Mouse (Mus musculus): ENCODE results near the gene Mapk10. TPM values are rescaled to one million over a fixed set of nuclear protein-coding genes. Genes with fewer than 3 reads are reported as not detected.

The Mapk10 gene
- polyA plus RNA-seq, 1 experiment from 2014 or later: 7.2 TPM

- Histone ChIP-seq H3K36me3 (ENCODE audit: control insufficient read depth, insufficient read depth, low read length) (no peaks in the 10 kb centered on the region), H3K27ac (ENCODE audit: low read length) (no peak overlapping the region), H3K9ac (ENCODE audit: low read length) (no peak overlapping the region), H3K4me1 (ENCODE audit: control insufficient read depth, insufficient read depth, low read length) (no peaks in the 10 kb centered on the region), H3K27me3 (ENCODE audit: control insufficient read depth, insufficient read depth, low read length) (no peaks in the 10 kb centered on the region), H3K9me3 (replicated peaks; ENCODE audit: control insufficient read depth, low read length) (no peaks in the 10 kb centered on the region), H3K4me2 (ENCODE audit: low read depth, low read length) (no peak overlapping the region), H3K4me3 (replicated peaks; ENCODE audit: low read length) (no peak overlapping the region)
- ATAC-seq (ENCODE audit: insufficient read depth, low FRiP score): no peak
- 63% methylated on average over 2 of the region's 2 CpGs for WGBS
Measured at GRCm38 (mm10) chr5:102978382-102978781, 232.8 kb downstream of the Mapk10 start.

DNA sequence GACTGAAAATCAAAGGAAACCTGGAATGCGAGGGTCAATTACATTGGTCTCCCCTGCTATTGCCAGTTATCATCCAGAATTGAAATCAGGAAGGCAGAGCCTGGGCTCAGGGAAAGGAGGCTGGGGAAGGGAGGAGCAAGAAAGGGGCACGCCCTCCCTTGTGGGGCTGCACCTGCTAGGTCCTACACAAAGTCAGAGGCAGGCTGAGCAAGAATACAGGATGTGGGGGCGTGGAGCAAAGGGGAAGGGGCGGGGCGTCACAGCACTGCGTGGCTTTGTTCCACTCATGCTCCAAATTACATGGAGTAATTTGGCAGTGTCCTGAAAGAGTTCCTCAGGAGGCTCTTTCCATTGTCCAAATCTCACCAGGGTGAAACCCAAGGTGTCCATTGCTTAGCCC is 234.0 kb downstream of the Mapk10 start:
- Histone ChIP-seq H3K4me2 (ENCODE audit: low read depth, low read length) (no peak overlapping the region), H3K27ac (ENCODE audit: low read length) (no peak overlapping the region), H3K4me1 (ENCODE audit: control insufficient read depth, insufficient read depth, low read length) (no peaks in the 10 kb centered on the region), H3K36me3 (ENCODE audit: control insufficient read depth, insufficient read depth, low read length) (no peaks in the 10 kb centered on the region), H3K4me3 (replicated peaks; ENCODE audit: low read length) (no peak overlapping the region), H3K27me3 (ENCODE audit: control insufficient read depth, insufficient read depth, low read length) (no peaks in the 10 kb centered on the region), H3K9me3 (replicated peaks; ENCODE audit: control insufficient read depth, low read length) (no peaks in the 10 kb centered on the region), H3K9ac (ENCODE audit: low read length) (no peak overlapping the region)
- ATAC-seq (ENCODE audit: insufficient read depth, low FRiP score): no peak
- WGBS: 43% methylated on average over 6 of the region's 6 CpGs

DNA sequence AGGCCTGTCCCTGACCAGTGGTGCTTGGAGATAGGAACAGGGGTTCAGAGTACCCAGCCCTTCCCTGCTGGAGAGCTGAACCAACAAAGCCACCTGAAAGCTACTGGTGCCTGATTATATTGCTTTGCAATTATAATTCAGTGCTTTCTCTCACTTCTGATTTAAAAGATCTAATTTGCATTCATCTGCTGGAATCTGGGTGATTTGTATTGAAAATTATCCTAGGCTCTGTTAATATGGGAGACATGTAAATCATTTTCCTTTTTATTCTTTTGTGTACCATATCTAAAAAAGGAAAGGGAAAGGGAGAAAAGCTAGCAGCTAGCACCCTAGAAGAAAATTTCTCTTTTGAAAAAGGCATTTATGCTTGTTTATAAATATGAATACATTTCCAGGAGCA is 234.6 kb downstream of the Mapk10 start:
- Histone ChIP-seq H3K9me3 (replicated peaks; ENCODE audit: control insufficient read depth, low read length) (no peaks in the 10 kb centered on the region), H3K4me2 (ENCODE audit: low read depth, low read length) (no peak overlapping the region), H3K36me3 (ENCODE audit: control insufficient read depth, insufficient read depth, low read length) (no peaks in the 10 kb centered on the region), H3K4me1 (ENCODE audit: control insufficient read depth, insufficient read depth, low read length) (no peaks in the 10 kb centered on the region), H3K9ac (ENCODE audit: low read length) (no peak overlapping the region), H3K27me3 (ENCODE audit: control insufficient read depth, insufficient read depth, low read length) (no peaks in the 10 kb centered on the region), H3K4me3 (replicated peaks; ENCODE audit: low read length) (no peak overlapping the region), H3K27ac (ENCODE audit: low read length) (no peak overlapping the region)
- ATAC-seq (ENCODE audit: insufficient read depth, low FRiP score): no peak

DNA sequence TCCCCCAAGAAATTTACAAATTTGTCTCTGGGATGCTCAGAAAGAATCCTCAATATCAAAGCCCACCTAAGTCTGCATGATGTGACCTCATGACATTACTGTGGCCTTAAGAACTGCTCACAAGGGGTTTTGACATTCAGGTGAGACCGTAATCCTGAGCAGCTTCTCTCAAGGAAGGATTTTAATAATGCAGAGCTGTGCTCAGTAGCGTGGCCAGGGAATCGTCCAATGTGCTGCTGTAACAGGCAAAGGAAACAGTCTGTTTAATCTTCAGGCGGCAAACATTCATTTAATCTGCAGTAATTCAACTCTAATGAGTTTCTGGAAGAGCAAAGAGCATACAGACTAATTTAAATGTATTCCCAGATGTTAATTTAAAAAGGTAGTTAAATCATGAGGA is 236.7 kb downstream of the Mapk10 start:
- Histone ChIP-seq H3K4me1 (ENCODE audit: control insufficient read depth, insufficient read depth, low read length) (no peaks in the 10 kb centered on the region), H3K9ac (ENCODE audit: low read length) (no peak overlapping the region), H3K36me3 (ENCODE audit: control insufficient read depth, insufficient read depth, low read length) (no peaks in the 10 kb centered on the region), H3K27ac (ENCODE audit: low read length) (no peak overlapping the region), H3K4me2 (ENCODE audit: low read depth, low read length) (no peak overlapping the region), H3K4me3 (replicated peaks; ENCODE audit: low read length) (no peak overlapping the region), H3K9me3 (replicated peaks; ENCODE audit: control insufficient read depth, low read length) (no peaks in the 10 kb centered on the region), H3K27me3 (ENCODE audit: control insufficient read depth, insufficient read depth, low read length) (no peaks in the 10 kb centered on the region)
- 70% methylated on average over 4 of the region's 4 CpGs for WGBS
- no peak for ATAC-seq (ENCODE audit: insufficient read depth, low FRiP score)

DNA sequence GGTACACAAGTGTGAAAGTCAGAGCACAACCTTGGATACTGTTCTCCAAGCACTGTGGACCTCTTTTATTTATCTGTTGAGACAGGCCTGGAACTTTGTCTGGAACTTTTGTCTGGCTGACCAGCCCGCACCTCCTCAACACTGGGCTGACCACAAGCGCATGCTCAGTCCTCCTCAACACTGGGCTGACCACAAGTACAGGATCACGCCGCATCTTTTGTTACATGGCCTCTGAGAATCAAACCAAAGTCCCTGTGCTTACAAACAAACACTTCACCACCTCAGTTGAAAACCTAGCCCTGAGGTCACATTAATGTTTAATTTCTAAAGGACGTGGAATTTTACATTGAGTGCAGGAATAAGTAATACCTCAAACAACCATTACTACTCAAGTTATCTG is 246.7 kb downstream of the Mapk10 start:
- Histone ChIP-seq H3K4me3 (replicated peaks; ENCODE audit: low read length) (no peak overlapping the region), H3K4me1 (ENCODE audit: control insufficient read depth, insufficient read depth, low read length) (no peaks in the 10 kb centered on the region), H3K27me3 (ENCODE audit: control insufficient read depth, insufficient read depth, low read length) (no peaks in the 10 kb centered on the region; the same call in 1 of the 2 replicates), H3K36me3 (ENCODE audit: control insufficient read depth, insufficient read depth, low read length) (no peaks in the 10 kb centered on the region), H3K27ac (ENCODE audit: low read length) (no peak overlapping the region), H3K4me2 (ENCODE audit: low read depth, low read length) (no peak overlapping the region), H3K9me3 (replicated peaks; ENCODE audit: control insufficient read depth, low read length) (no peaks in the 10 kb centered on the region), H3K9ac (ENCODE audit: low read length) (no peak overlapping the region)
- no peak for ATAC-seq (ENCODE audit: insufficient read depth, low FRiP score)
- 83% methylated on average over 5 of the region's 5 CpGs for WGBS

- Histone ChIP-seq H3K9me3 (replicated peaks; ENCODE audit: control insufficient read depth, low read length) (no peaks in the 10 kb centered on the region), H3K36me3 (ENCODE audit: control insufficient read depth, insufficient read depth, low read length) (no peaks in the 10 kb centered on the region), H3K27me3 (ENCODE audit: control insufficient read depth, insufficient read depth, low read length) (no peaks in the 10 kb centered on the region), H3K4me3 (replicated peaks; ENCODE audit: low read length) (no peak overlapping the region), H3K4me2 (ENCODE audit: low read depth, low read length) (no peak overlapping the region), H3K27ac (ENCODE audit: low read length) (no peak overlapping the region), H3K9ac (ENCODE audit: low read length) (no peak overlapping the region), H3K4me1 (ENCODE audit: control insufficient read depth, insufficient read depth, low read length) (no peaks in the 10 kb centered on the region)
- no peak for ATAC-seq (ENCODE audit: insufficient read depth, low FRiP score)
- WGBS: 87% methylated on average over 8 of the region's 8 CpGs
Measured at GRCm38 (mm10) chr5:102953414-102953813, 257.7 kb downstream of the Mapk10 start.

DNA sequence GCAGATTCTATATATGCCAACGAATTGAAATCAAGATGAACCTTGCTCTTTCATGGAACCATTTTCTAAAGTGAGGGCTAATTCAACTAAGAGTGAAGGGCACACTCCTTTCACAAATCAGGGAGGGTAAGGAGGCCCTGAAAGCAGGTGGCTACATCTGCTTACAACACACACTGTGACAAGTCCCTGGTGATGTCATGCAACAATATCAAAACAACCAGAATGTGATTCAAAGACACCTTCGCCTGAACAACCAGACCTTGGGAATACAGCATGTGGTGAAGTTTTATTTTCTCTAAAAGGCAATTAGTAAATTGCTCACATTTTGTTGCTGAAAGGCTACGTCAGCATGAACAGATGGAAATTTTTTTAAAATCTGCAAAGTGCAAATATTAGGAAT is 258.2 kb downstream of the Mapk10 start:
- H3K9ac ChIP-seq (ENCODE audit: low read length): no peak overlapping the region
- H3K9me3 ChIP-seq (replicated peaks; ENCODE audit: control insufficient read depth, low read length): no peaks in the 10 kb centered on the region
- no peak for ATAC-seq (ENCODE audit: insufficient read depth, low FRiP score)
- H3K4me3 ChIP-seq (replicated peaks; ENCODE audit: low read length): no peak overlapping the region
- H3K27ac ChIP-seq (ENCODE audit: low read length): no peak overlapping the region
- H3K4me2 ChIP-seq (ENCODE audit: low read depth, low read length): no peak overlapping the region
- H3K27me3 ChIP-seq (ENCODE audit: control insufficient read depth, insufficient read depth, low read length): no peaks in the 10 kb centered on the region
- H3K36me3 ChIP-seq (ENCODE audit: control insufficient read depth, insufficient read depth, low read length): no peaks in the 10 kb centered on the region
- 80% methylated on average over 3 of the region's 3 CpGs for WGBS
- H3K4me1 ChIP-seq (ENCODE audit: control insufficient read depth, insufficient read depth, low read length): no peaks in the 10 kb centered on the region

DNA sequence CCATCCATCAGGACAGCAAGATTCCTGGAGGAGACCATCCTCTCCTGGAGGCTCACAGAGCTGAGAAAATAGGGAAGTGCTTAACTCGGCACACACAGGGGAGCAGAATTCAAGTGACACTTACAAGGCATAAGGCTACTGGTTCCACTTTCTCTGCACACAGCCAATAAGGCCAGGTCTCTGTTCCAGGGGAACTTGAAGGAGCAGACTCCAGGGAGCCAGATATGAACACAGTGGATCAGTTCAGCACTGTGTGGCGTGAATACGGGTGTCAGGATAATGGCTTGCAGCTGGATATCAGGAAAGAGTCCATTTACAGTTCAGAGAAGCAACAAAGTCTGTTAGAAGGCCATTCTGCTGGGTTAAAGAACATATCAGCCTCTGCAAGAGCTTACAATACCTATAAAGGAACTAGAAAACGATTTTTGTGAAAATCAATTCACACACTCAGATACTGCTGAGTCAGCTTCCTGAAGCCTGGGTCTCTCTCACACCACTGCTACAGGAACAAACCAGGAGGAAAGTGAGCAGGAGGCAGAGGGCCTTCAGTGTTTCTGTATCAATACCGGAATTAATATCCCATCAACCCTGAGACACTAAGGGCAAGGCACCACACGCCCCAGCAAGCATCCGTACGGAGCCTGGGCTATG is 263.9 kb downstream of the Mapk10 start:
- H3K27ac ChIP-seq (ENCODE audit: low read length): no peak overlapping the region
- H3K4me3 ChIP-seq (replicated peaks; ENCODE audit: low read length): no peak overlapping the region
- no peaks in the 10 kb centered on the region for H3K9me3 ChIP-seq (replicated peaks; ENCODE audit: control insufficient read depth, low read length)
- 0 out of 2 replicates have a peak overlapping the region, but pooled peaks have one; percentile 17 for H3K9ac ChIP-seq (ENCODE audit: low read length)
- 0 out of 2 replicates have a peak overlapping the region, but pooled peaks have one; percentile 23 for H3K4me2 ChIP-seq (ENCODE audit: low read depth, low read length)
- no peaks in the 10 kb centered on the region for H3K36me3 ChIP-seq (ENCODE audit: control insufficient read depth, insufficient read depth, low read length)
- H3K27me3 ChIP-seq (ENCODE audit: control insufficient read depth, insufficient read depth, low read length): no peaks in the 10 kb centered on the region
- ATAC-seq (ENCODE audit: insufficient read depth, low FRiP score): peak; percentile 21; the same call in 1 of the 2 replicates
- 0 out of 2 replicates have a peak, but pooled peaks cover 3% of the 10 kb centered on the region for H3K4me1 ChIP-seq (ENCODE audit: control insufficient read depth, insufficient read depth, low read length)
- 58% methylated on average over 8 of the region's 8 CpGs for WGBS

- no peak for ATAC-seq (ENCODE audit: insufficient read depth, low FRiP score)
- H3K4me2 ChIP-seq (ENCODE audit: low read depth, low read length): 0 out of 2 replicates have a peak overlapping the region, but pooled peaks have one; percentile 23
- H3K4me1 ChIP-seq (ENCODE audit: control insufficient read depth, insufficient read depth, low read length): 0 out of 2 replicates have a peak, but pooled peaks cover 3% of the 10 kb centered on the region
- no peak overlapping the region for H3K27ac ChIP-seq (ENCODE audit: low read length)
- WGBS: 62% methylated on average over 8 of the region's 8 CpGs
- 0 out of 2 replicates have a peak overlapping the region, but pooled peaks have one; percentile 17 for H3K9ac ChIP-seq (ENCODE audit: low read length)
- no peaks in the 10 kb centered on the region for H3K9me3 ChIP-seq (replicated peaks; ENCODE audit: control insufficient read depth, low read length)
- no peak overlapping the region for H3K4me3 ChIP-seq (replicated peaks; ENCODE audit: low read length)
- no peaks in the 10 kb centered on the region for H3K27me3 ChIP-seq (ENCODE audit: control insufficient read depth, insufficient read depth, low read length)
- H3K36me3 ChIP-seq (ENCODE audit: control insufficient read depth, insufficient read depth, low read length): no peaks in the 10 kb centered on the region
Measured at GRCm38 (mm10) chr5:102946625-102947024, 264.5 kb downstream of the Mapk10 start.
